Mouse (Mus musculus): ENCODE data around the gene Plac1.
A peak's percentile ranks its signal among the peaks of the same experiment; 100 is the strongest.

Gene Plac1

DNA sequence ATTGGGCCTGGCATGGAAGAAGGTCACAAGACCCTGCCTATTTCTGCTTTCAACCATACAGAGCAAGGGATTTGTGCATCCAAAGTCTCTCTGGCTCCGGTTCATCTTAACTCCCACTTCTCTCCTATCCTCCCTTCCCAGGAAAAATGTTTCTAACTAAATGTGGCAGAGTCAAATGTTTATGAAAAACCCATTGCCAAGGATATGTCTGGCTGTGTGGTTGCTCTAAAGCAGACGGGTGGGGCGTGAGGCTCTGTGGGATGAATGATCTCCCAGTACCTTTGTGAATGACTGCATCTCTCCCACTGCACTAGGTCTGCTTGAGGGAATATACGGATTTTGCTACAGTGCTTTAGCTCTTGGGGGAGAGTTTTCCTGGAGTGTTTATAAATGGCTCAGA is 193.9 kb downstream of the Plac1 start:
- DNase-seq (ENCODE audit: low read depth, low spot score), result no peak

DNA sequence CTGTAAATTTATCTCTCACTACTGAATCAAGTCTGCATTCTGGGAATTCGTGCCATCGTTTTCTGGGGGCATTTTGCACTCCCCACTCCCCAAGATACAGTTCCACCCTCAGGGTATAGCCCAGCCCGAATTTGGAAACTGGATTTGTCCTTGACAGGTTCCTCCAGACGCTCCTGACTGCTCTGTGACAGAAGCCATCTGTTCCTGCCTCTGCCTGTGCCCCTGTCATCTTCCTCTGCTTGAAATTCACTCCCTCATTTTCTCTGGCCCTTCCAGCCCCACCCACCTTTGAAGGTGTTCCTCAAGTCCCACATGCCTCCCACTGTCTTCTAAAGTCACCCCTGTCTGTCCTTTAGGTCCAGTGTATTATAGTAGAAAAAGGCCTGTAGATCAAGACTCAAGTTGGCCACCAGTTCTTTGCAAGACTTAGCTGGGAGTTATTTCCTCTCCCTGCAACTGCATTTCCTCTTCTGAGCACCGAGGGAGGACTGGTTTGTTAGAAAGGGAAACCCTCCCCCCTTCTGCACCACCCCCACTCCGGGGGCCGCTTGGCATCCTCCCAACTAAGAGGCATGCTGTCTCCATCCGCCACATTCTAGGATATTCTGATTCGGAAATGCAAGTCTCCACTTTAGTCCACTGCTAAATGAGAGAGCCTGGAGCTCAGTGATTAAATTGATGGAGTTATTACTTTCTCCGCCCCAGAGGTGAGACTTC is 194.6 kb downstream of the Plac1 start:
- no peak for DNase-seq (ENCODE audit: low read depth, low spot score)

DNA sequence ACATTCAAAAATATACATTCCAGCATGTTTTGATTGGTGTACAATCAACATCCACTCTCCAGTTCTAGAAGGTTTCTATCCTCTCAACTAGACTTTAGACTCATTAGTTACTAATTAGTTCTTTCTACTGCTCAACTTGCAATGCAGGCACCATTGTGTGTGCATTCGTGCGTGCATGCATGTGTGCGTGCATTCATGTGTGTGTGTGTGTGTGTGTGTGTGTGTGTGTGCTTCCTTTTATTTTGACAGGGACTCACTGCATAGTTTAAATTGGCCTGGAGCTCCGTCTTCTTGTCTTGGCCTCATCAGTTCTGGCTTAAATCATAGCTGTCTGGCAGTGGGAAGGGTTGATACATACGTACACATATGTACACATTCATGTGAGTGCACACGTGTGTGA is 198.9 kb downstream of the Plac1 start:
- DNase-seq (ENCODE audit: low read depth, low spot score), result peak; percentile 26

DNA sequence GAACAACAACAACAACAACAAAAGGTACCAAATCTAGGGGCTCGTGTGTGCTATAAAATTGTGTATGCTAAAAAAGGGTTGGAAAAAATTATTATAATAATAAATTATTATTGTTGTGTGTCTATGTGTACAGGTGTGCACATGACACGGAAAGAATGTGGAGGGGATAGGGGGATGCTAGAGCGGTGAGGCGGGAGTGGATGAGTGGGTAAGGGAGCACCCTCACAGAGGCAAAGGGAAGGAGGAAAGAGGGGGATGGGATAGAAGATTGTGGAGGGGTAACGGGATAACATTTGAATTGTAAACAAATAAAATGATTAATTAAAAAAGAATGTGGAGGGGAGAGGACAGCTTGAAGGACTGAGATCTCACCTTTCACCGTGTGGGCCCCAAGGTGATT is 199.8 kb downstream of the Plac1 start:
- no peak for DNase-seq (ENCODE audit: low read depth, low spot score)

DNA sequence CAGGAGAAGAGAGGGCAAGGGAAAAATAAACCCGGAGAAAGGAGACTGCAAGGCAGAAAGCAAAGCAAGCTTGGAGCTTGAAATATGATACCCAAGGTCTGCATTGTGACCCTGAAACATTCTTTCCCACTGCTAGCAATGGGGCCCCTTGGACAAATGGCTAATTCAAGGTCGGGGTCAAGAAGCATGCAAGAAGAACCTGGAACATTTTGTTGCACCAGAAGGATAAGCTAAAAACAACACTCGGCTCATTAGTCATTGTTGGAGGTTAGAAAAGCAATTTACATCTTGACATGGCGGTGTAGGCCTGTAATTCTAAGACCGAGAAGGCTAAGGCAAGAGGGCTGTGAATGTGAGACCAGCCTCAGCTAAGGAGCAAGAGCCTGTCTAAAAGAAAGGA is 200.3 kb downstream of the Plac1 start:
- DNase-seq (ENCODE audit: low read depth, low spot score), result no peak

DNA sequence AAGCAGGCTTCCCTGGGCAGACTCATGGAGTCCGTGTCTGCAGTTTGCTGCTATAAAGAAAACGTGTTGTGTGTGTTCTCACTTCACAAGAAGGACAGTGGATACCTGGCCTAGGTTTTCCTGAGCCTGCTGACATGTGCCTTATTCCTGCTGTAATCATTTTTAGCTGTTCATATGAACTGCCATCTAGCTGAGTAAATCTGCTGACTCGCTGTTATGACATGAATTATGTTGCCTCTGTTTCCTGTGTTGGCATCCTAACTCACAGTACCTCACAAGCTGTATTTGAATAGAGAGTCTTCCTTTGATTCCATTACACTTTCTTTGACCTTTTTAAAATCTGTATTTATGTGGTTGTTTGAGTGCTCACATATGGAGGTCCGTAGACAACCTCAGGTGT is 201.7 kb downstream of the Plac1 start:
- no peak for DNase-seq (ENCODE audit: low read depth, low spot score)

DNA sequence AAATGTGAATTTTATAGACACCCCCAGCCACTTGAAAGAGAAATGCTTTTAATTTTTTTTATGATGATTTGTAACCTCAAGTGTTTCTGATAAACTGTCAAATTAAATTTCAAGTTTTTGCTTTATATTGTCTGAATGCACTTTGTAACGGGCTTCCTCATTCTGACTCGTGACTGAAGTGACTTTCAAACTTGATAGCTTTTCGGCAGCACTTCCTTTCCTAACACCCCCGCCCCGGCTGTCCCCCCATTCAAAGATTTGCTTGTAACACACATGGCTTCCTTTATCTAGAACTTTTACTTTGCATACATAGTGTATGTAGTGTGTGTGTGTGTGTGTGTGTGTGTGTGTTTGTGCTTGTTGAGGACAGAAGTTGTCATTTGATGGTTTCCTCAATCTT is 210.4 kb downstream of the Plac1 start:
- no peak for DNase-seq (ENCODE audit: low read depth, low spot score)

DNA sequence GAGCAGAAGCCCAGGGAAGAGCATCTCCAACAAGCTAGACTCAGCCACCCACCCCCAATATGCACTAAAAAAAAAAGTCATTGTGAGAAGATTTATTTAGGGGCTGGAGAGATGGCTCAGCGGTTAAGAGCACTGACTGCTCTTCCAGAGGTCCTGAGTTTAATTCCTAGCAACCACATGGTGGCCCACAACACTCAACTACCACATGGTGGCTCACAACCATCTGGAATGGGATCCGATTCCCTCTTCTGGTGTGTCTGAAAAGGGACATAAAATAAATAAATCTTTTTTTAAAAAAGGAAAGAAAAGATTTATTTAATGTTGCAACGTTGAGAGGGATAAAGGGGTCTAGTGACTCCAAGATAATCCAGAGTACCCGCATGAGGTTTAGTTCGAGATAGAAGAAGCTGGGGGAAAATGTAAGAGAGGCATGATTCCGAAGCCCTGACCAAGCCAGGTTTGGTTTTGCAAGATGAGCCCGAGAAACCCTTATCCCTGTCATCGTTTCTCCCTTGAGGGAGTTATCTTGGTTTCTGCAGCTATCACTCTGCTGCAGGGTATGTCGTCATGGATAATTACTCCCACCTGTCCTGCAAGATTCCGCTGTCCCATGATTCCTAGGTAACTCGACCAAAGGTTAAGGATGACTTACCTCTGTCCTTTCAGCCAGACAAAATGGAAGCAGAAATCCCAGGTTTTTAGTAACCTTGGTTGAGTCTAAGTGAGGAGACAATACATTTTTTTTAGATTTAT is 214.3 kb downstream of the Plac1 start:
- no peak for DNase-seq (ENCODE audit: low read depth, low spot score)

DNA sequence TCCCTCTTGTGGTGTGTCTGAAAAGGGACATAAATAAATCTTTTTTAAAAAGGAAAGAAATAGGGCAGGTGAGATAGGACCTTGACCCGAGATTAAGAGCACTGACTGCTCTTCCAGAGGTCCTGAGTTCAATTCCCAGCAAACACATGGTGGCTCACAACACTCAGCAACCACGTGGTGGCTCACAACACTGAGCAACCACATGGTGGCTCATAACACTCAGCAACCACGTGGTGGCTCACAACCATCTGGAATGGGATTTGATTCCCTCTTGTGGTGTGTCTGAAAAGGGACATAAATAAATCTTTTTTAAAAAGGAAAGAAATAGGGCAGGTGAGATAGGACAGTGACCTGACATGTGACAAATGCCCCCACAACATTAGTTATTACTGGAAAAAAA is 215.6 kb downstream of the Plac1 start:
- DNase-seq (ENCODE audit: low read depth, low spot score), result peak; percentile 15

DNA sequence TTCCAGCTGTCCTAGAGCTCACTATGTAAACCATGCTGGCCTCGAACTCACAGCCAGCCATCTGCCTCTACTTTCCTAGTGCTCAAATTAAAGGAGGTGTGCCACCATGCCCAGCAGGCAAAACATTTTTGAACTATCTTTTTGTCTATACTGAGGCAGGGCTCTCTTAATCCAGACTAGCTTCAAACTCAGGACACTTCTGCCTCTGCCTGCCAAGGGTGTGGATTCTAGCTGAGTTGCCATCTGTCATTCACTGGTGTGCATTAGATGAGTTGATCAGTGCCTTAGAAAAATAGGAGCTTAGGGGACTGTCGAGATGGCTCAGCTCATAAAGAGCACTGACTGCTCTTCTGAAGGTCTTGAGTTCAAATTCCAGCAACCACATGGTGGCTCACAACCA is 216.9 kb downstream of the Plac1 start:
- DNase-seq (ENCODE audit: low read depth, low spot score), result no peak
